Mouse (Mus musculus): Measurements from ENCODE around the gene Fsip1. TPM values are rescaled to one million over a fixed set of nuclear protein-coding genes. Genes with fewer than 3 reads are reported as not detected.

Fsip1 gene
- polyA plus RNA-seq, 1 experiment: not detected

- WGBS: 8% methylated on average over 10 of the region's 10 CpGs
Measured at GRCm38 (mm10) chr2:118245914-118246313, 10.9 kb downstream of the Fsip1 start.

DNA sequence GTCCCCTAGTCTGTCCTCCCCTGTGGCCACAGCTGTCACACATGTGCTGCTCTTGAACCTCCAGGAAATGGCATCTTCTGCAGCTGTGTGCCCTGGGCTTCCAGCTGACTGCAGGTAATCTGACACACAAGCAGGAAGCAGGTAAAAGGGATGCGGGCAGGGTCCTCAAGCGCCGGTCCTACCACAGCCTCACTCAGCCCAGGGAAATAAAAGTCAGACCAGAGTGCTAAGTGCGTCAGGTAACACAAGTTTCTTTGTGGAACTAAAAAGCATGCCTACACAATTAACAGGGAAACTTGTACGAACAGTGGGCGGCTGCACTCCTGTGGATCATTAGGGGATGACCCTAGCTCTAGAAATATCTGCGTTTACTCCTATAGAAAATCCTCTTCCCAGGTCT, 20.6 kb downstream of the Fsip1 start:
- 81% methylated on average over 7 of the region's 7 CpGs for WGBS
- Histone ChIP-seq H3K4me1 (ENCODE audit: control insufficient read depth, insufficient read depth, low read length) (no peaks in the 10 kb centered on the region), H3K27ac (ENCODE audit: control insufficient read depth, insufficient read depth, low read depth, low read length, poor library complexity) (no peak overlapping the region), H3K4me3 (replicated peaks; ENCODE audit: control insufficient read depth, low read depth, low read length) (no peak overlapping the region)
- TF ChIP-seq POLR2A (IDR thresholded peaks at IDR 0.05; ENCODE audit: borderline replicate concordance, control insufficient read depth, low read depth, low read length): no peak
- TF ChIP-seq CTCF (IDR thresholded peaks at IDR 0.05; ENCODE audit: control insufficient read depth, insufficient read depth, low read length): no peak

More at GRCm38 (mm10) chr2:118245914-118246313, 10.9 kb downstream of the Fsip1 start:
- no peaks in the 10 kb centered on the region for H3K4me1 ChIP-seq (ENCODE audit: control insufficient read depth, insufficient read depth, low read length)
- TF ChIP-seq POLR2A (IDR thresholded peaks at IDR 0.05; ENCODE audit: borderline replicate concordance, control insufficient read depth, low read depth, low read length) (no peak), CTCF (IDR thresholded peaks at IDR 0.05; ENCODE audit: control insufficient read depth, insufficient read depth, low read length) (peak; percentile 76)
- no peak overlapping the region for H3K4me3 ChIP-seq (replicated peaks; ENCODE audit: control insufficient read depth, low read depth, low read length)
- no peak overlapping the region for H3K27ac ChIP-seq (ENCODE audit: control insufficient read depth, insufficient read depth, low read depth, low read length, poor library complexity)

DNA sequence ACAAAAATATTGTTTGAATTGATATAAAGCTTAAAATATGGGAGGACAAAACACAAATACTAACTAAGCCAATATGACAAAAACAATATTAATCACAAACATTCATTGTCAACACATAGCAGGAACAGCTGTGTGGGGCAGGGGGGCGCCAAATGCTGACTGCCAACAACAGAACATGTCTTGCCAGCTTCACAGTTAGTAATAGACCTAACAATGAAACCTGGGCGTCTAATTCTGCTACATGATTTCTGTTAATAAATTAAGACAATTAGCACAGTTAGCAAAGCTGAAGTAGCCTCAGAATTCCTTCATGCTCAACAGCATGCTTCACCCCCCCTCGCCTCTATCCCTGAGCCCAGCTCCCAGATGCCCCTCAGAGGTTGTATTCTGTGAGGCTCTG, 21.2 kb downstream of the Fsip1 start:
- no peak overlapping the region for H3K4me3 ChIP-seq (replicated peaks; ENCODE audit: control insufficient read depth, low read depth, low read length)
- no peaks in the 10 kb centered on the region for H3K4me1 ChIP-seq (ENCODE audit: control insufficient read depth, insufficient read depth, low read length)
- 77% methylated on average over 3 of the region's 3 CpGs for WGBS
- H3K27ac ChIP-seq (ENCODE audit: control insufficient read depth, insufficient read depth, low read depth, low read length, poor library complexity): no peak overlapping the region
- TF ChIP-seq CTCF (IDR thresholded peaks at IDR 0.05; ENCODE audit: control insufficient read depth, insufficient read depth, low read length) (no peak), POLR2A (IDR thresholded peaks at IDR 0.05; ENCODE audit: borderline replicate concordance, control insufficient read depth, low read depth, low read length) (no peak)

- WGBS: 78% methylated on average over 3 of the region's 3 CpGs
- TF ChIP-seq CTCF (IDR thresholded peaks at IDR 0.05; ENCODE audit: control insufficient read depth, insufficient read depth, low read length) (no peak), POLR2A (IDR thresholded peaks at IDR 0.05; ENCODE audit: borderline replicate concordance, control insufficient read depth, low read depth, low read length) (no peak)
- H3K4me3 ChIP-seq (replicated peaks; ENCODE audit: control insufficient read depth, low read depth, low read length): no peak overlapping the region
Measured at GRCm38 (mm10) chr2:118230544-118230943, 26.2 kb downstream of the Fsip1 start.

DNA sequence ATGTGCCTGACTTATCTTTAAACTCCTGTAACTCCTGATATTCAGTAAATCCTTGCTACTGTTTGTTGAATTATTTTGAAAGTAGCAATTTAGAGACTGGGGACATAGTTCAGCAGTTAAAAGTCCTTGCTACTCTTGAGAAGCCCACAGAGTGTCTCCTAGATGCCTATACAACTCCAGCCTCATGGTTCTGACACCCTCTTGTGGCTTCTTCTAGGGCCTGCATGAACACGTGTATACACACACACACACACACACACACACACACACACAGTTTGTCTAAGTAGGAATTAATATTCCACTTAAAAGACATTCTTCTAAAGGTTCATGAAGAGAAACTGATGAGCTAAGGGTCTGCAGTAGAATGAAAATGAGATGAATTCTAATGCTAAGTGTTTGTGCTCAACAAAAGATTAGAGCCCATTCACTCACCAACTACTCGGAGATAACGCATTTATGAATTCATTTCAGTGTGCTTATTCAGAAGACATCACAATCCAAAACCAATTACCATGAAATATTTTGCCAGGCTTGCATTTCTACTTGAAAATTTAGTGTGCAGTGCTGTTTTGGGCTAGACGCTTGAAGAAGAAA, 28.2 kb downstream of the Fsip1 start:
- H3K4me1 ChIP-seq (ENCODE audit: control insufficient read depth, insufficient read depth, low read length): no peaks in the 10 kb centered on the region
- WGBS: 83% methylated on average over 4 of the region's 4 CpGs
- no peak overlapping the region for H3K4me3 ChIP-seq (replicated peaks; ENCODE audit: control insufficient read depth, low read depth, low read length)
- H3K27ac ChIP-seq (ENCODE audit: control insufficient read depth, insufficient read depth, low read depth, low read length, poor library complexity): no peak overlapping the region
- no peak for TF ChIP-seq POLR2A (IDR thresholded peaks at IDR 0.05; ENCODE audit: borderline replicate concordance, control insufficient read depth, low read depth, low read length)
- TF ChIP-seq CTCF (IDR thresholded peaks at IDR 0.05; ENCODE audit: control insufficient read depth, insufficient read depth, low read length): no peak

More at GRCm38 (mm10) chr2:118230544-118230943, 26.2 kb downstream of the Fsip1 start:
- Histone ChIP-seq H3K4me1 (ENCODE audit: control insufficient read depth, insufficient read depth, low read length) (no peaks in the 10 kb centered on the region), H3K27ac (ENCODE audit: control insufficient read depth, insufficient read depth, low read depth, low read length, poor library complexity) (no peak overlapping the region)

DNA sequence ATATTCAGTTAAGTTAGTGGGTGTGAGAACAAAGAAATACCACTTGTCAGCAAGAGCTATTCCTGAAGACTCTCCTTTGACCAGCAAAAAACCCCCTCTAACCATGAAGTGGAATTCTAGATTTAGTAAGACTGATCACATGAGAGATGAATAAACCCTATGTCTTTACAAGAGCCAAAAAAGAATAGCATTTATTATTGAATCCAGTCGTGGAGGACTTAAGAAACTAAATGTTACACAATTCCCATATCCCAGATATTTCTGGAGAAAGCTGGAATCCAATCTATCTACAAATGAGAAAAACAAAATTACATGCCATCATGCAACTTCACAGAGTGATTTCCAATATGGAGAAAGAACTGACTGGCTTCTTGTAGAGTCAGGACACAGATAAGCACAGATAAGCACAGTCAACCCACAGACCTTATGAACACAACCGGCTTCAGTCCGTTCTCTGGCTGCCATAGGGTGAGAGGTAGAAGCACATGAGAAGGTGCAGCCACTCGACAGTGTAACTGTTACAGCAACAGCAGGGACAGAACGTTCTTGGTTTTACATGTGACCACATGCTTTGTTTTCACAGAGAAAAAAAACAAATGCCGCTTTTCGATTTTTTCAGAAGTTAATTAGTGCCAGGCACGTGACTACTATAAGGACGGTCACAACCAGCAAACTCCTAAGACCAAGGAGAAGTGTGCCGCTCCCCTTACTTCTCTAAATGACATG, 31.3 kb downstream of the Fsip1 start:
- Histone ChIP-seq H3K27ac (ENCODE audit: control insufficient read depth, insufficient read depth, low read depth, low read length, poor library complexity) (no peak overlapping the region), H3K4me3 (replicated peaks; ENCODE audit: control insufficient read depth, low read depth, low read length) (no peak overlapping the region), H3K4me1 (ENCODE audit: control insufficient read depth, insufficient read depth, low read length) (no peaks in the 10 kb centered on the region)
- TF ChIP-seq POLR2A (IDR thresholded peaks at IDR 0.05; ENCODE audit: borderline replicate concordance, control insufficient read depth, low read depth, low read length) (no peak), CTCF (IDR thresholded peaks at IDR 0.05; ENCODE audit: control insufficient read depth, insufficient read depth, low read length) (no peak)
- WGBS: 62% methylated on average over 10 of the region's 10 CpGs

GRCm38 (mm10) chr2:118217993-118218595, 38.7 kb downstream of the Fsip1 start:
- Histone ChIP-seq H3K4me1 (ENCODE audit: control insufficient read depth, insufficient read depth, low read length) (no peaks in the 10 kb centered on the region), H3K4me3 (replicated peaks; ENCODE audit: control insufficient read depth, low read depth, low read length) (no peak overlapping the region), H3K27ac (ENCODE audit: control insufficient read depth, insufficient read depth, low read depth, low read length, poor library complexity) (no peak overlapping the region)
- 45% methylated on average over 4 of the region's 4 CpGs for WGBS
- TF ChIP-seq POLR2A (IDR thresholded peaks at IDR 0.05; ENCODE audit: borderline replicate concordance, control insufficient read depth, low read depth, low read length) (no peak), CTCF (IDR thresholded peaks at IDR 0.05; ENCODE audit: control insufficient read depth, insufficient read depth, low read length) (no peak)

DNA sequence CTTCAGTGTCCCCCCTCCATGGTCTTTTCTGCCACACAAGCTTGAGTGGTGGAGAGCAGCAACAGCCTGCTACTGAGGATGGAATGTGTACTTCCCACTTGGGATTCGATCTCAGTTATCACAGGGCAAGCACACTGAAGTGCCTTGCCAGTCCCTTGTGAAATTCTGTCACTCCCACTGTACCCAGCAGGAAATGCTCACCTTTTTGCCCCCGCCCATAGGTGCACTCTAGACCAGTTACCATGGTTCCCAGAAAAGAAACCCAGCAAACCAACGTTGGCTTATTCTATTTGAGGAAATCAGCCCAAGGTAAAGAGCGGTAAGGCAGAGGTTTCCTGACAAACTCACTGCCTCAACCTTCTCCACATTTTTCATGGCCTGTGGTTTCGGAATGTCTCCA, 47.1 kb downstream of the Fsip1 start:
- H3K27ac ChIP-seq (ENCODE audit: control insufficient read depth, insufficient read depth, low read depth, low read length, poor library complexity): no peak overlapping the region
- no peak overlapping the region for H3K4me3 ChIP-seq (replicated peaks; ENCODE audit: control insufficient read depth, low read depth, low read length)
- 52% methylated on average over 5 of the region's 5 CpGs for WGBS
- no peaks in the 10 kb centered on the region for H3K4me1 ChIP-seq (ENCODE audit: control insufficient read depth, insufficient read depth, low read length)
- TF ChIP-seq POLR2A (IDR thresholded peaks at IDR 0.05; ENCODE audit: borderline replicate concordance, control insufficient read depth, low read depth, low read length) (no peak), CTCF (IDR thresholded peaks at IDR 0.05; ENCODE audit: control insufficient read depth, insufficient read depth, low read length) (no peak)
